Mouse (Mus musculus): ENCODE data around the gene Rgcc. TPM values are rescaled to one million over a fixed set of nuclear protein-coding genes. Genes with fewer than 3 reads are reported as not detected.

Gene Rgcc
- polyA plus RNA-seq (2015; fragmentation: Nextera tagmentation; extraction: Ambion mirVana) = 65.4 and 70.2 TPM in 2 replicates

DNA sequence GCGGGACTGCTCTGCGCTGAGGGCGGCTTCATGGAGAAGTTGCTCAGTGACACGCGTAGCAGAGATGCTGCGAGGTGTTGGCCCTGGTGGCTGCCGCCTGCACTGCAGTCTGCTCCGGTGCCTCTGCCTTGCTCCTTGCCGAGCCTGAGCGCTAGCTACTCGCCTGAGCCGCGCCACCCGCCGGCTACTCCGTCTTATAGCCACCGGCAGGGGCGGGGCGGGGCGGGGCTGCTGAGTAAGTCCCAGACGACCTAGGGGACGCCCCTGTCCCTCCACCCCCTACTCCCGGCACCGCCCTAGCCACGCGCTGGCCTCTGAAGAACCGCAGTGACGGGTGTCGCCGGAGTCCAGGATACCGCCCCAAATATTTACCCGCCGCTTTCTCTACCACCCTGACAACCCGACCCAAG lies at the start of gene Rgcc:
TSS of gene Rgcc (minus strand) at position 180 of the 410 bp plus-strand sequence.
- no peaks in the 10 kb centered on the region for H3K36me3 ChIP-seq
- peak within 1 kb of the TSS; percentile 59 for H3K4me3 ChIP-seq
- H3K4me2 ChIP-seq = peak within 1 kb of the TSS; percentile 95
- 0 out of 2 replicates have a peak within 1 kb of the TSS, but pooled peaks have one; percentile 61 for H3K27ac ChIP-seq
- H3K4me1 ChIP-seq = peaks cover 19% of the 10 kb centered on the region
- H3K9me3 ChIP-seq = no peaks in the 10 kb centered on the region
- H3K27me3 ChIP-seq = peaks cover 6% of the 10 kb centered on the region
- H3K9ac ChIP-seq = peak within 1 kb of the TSS; percentile 55
- ATAC-seq (ENCODE audit: insufficient number of reproducible peaks, low FRiP score, low TSS enrichment, low read depth) = peak; percentile 92
- WGBS = 1% methylated on average over 34 of the region's 34 CpGs

DNA sequence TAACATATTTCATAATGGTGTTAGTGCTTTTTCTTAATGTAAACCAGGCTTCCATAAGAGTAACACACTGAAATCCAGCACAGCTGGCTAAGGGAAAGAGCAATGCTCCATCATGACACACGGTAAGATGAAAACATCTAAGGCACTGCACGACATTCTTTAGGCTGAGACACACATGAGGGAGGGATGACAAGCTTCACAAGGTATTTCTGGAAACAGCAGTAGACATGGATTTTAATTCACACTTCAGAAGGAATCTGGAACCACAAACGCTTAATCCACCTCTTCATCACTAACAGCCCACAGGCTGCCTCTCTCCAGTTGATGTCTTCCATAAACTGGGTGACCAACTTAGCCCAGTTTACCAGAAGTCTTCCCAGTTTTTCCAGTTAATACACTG lies 44.9 kb upstream of the Rgcc start:
- Histone ChIP-seq H3K9ac (no peak overlapping the region), H3K27me3 (no peaks in the 10 kb centered on the region), H3K4me2 (no peak overlapping the region), H3K9me3 (no peaks in the 10 kb centered on the region), H3K36me3 (peaks cover 52% of the 10 kb centered on the region), H3K4me1 (no peaks in the 10 kb centered on the region), H3K27ac (no peak overlapping the region), H3K4me3 (no peak overlapping the region)
- 68% methylated on average over 3 of the region's 3 CpGs for WGBS
- no peak for ATAC-seq (ENCODE audit: insufficient number of reproducible peaks, low FRiP score, low TSS enrichment, low read depth)

DNA sequence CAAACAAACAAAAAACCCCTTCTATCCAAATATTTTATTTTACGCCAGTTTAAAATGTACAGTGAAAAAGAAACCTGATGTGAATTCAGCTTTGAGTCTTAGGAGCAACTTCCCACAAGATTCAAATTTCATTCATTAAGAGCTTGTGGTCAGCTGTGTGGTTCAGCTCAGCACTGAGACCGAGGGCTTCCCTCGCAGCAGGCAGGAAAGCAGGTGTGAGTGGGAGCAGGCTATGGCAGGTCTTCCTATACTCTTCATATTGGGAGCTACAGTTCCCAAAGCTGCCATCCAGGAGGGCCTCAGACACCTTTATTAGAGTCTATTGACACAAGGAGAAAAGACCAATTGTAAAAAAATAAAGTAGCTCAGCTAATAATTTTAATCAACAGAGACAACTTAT lies 34.2 kb upstream of the Rgcc start:
- no peak overlapping the region for H3K4me2 ChIP-seq
- H3K9ac ChIP-seq = no peak overlapping the region
- WGBS = 74% methylated on average over 3 of the region's 3 CpGs
- no peak overlapping the region for H3K27ac ChIP-seq
- H3K9me3 ChIP-seq = no peaks in the 10 kb centered on the region
- H3K27me3 ChIP-seq = no peaks in the 10 kb centered on the region
- peaks cover 4% of the 10 kb centered on the region; the same call in 1 of the 2 replicates for H3K4me1 ChIP-seq
- H3K36me3 ChIP-seq = peaks cover 44% of the 10 kb centered on the region
- no peak for ATAC-seq (ENCODE audit: insufficient number of reproducible peaks, low FRiP score, low TSS enrichment, low read depth)
- no peak overlapping the region for H3K4me3 ChIP-seq

DNA sequence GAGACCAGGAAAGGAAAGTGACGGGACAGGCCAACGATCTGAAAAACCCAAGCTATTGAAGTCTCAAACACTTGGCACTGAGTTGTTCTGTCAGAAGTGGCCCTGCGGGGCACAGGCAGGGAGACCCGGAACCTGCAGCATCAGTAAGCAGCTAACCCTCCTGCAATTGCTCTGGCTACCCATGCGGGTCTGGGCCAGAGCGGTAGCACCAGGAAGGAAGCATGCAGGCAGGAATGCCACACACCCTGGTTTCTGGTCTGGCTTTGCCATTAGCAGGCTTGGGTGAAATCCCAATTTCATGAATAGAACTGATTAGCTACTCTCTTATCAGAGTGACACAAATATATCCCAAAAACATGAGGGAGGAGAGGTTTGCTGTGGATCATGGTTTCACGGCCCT lies 30.5 kb upstream of the Rgcc start:
- Histone ChIP-seq H3K4me3 (no peak overlapping the region), H3K27ac (peak overlapping the region; percentile 5; the same call in 1 of the 2 replicates), H3K9me3 (no peaks in the 10 kb centered on the region), H3K4me1 (peaks cover 4% of the 10 kb centered on the region; the same call in 1 of the 2 replicates), H3K27me3 (no peaks in the 10 kb centered on the region), H3K36me3 (peaks cover 20% of the 10 kb centered on the region), H3K9ac (no peak overlapping the region), H3K4me2 (no peak overlapping the region)
- WGBS = 66% methylated on average over 7 of the region's 7 CpGs
- no peak for ATAC-seq (ENCODE audit: insufficient number of reproducible peaks, low FRiP score, low TSS enrichment, low read depth)

DNA sequence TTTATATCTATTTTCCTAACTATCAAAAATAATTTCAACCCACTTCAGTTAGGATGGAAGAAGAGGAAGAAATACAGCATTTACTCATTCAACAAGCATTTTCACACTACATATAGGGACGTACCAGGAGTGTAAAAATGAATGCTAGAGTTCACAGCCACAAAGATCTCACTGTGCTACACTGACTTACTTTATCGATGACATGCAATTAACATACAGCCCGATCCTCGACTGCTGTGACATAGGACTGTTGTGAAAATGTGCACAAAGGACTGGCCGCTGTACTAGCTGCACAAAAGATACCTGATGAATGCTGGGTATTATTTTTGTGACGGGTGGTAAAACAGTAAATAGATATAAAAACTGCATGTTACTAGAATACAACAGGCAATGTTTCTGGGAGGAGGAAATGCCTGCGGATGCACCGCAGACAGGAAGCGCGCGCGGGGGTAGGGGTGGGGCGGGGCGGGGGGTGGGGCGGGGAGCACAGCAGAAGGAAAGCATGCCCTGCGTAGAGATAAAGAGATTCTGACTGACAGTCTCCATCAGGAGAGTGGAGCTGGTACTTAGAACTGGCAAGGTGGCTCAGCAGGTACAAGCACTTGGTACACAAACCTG lies 29.6 kb upstream of the Rgcc start:
- H3K27ac ChIP-seq = no peak overlapping the region
- no peak for ATAC-seq (ENCODE audit: insufficient number of reproducible peaks, low FRiP score, low TSS enrichment, low read depth)
- peaks cover 12% of the 10 kb centered on the region for H3K36me3 ChIP-seq
- WGBS = 58% methylated on average over 16 of the region's 16 CpGs
- no peaks in the 10 kb centered on the region for H3K9me3 ChIP-seq
- H3K4me3 ChIP-seq = no peak overlapping the region
- H3K9ac ChIP-seq = no peak overlapping the region
- H3K4me1 ChIP-seq = peaks cover 4% of the 10 kb centered on the region; the same call in 1 of the 2 replicates
- H3K27me3 ChIP-seq = no peaks in the 10 kb centered on the region
- no peak overlapping the region for H3K4me2 ChIP-seq

DNA sequence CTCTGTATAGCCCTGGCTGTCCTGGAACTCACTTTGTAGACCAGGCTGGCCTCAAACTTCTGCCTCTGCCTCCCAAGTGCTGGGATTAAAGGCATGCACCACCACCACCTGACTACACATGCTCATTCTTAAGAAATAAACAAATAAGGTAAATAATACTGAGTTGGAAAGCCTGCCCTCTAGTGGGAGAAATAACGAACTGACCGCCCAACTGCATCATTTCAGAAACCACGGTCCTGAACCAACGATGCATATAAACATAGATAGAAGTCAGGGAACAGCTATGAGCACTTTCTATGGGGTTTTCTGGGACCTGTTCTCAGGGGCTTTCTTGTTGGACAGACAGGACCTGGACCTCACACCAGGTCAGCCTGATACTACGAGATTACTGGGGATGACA lies 25.6 kb upstream of the Rgcc start:
- no peak overlapping the region for H3K4me2 ChIP-seq
- 23% methylated on average over 5 of the region's 5 CpGs for WGBS
- H3K9ac ChIP-seq = no peak overlapping the region
- no peak overlapping the region for H3K4me3 ChIP-seq
- peaks cover 3% of the 10 kb centered on the region; the same call in 1 of the 2 replicates for H3K9me3 ChIP-seq
- no peak for ATAC-seq (ENCODE audit: insufficient number of reproducible peaks, low FRiP score, low TSS enrichment, low read depth)
- H3K27me3 ChIP-seq = no peaks in the 10 kb centered on the region
- no peaks in the 10 kb centered on the region for H3K36me3 ChIP-seq
- no peak overlapping the region for H3K27ac ChIP-seq
- H3K4me1 ChIP-seq = peaks cover 3% of the 10 kb centered on the region; the same call in 1 of the 2 replicates

DNA sequence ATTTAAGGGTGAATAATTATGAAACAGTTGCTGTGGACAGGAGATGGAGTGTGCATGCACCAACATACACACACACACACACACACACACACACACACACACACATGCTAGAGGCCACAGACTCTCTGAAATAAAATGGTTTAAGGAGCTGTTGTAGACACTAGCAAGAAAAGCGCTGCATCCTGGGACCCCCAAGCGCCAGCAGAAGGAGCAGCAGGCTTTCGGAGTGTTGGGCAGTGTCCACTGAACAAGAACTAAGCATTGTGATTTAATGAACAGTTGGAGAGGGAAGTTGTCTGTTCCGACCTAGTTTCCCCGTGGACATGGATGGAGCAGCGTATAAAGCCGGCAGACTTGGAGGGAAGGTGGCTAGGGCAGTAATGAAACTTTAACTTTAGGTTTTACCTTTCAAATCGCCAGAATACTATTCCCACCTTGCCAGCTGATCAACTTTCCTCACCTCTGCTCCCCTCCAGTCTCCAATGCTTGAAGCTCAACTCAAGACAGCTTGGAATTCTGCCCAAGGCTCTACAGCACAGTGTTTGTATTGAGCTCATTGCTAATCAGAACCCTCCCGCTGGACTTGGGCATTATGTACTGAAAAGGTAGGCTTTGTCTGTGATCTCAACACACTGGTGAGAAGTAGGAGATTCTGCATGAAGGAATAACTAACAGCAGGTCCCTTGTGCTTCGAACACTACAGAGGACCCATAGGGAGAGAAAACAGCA lies 22.8 kb upstream of the Rgcc start:
- H3K27me3 ChIP-seq = no peaks in the 10 kb centered on the region
- WGBS = 72% methylated on average over 10 of the region's 10 CpGs

DNA sequence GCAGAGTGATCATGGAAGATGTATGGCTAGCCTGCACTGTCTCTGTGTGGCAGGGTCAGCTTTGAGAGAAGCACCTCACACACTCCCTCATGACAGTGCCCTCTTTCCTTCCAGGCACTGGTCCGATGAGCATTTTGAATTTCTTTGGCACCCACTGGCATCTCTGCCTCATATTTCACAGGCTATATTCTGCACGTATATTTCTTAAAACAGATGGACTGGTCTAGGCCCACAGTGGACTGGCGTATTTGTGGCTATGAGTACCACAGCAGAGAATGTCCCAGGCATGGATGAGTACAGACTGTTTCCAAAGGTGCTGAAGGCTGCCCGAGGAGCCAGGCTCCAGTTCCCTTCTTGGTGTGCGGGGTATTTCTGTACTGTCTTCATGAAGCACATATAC lies 20.4 kb upstream of the Rgcc start:
- no peak for ATAC-seq (ENCODE audit: insufficient number of reproducible peaks, low FRiP score, low TSS enrichment, low read depth)
- H3K4me2 ChIP-seq = no peak overlapping the region
- no peak overlapping the region for H3K4me3 ChIP-seq
- WGBS = 80% methylated on average over 5 of the region's 5 CpGs
- no peaks in the 10 kb centered on the region for H3K27me3 ChIP-seq
- peaks cover 3% of the 10 kb centered on the region; the same call in 1 of the 2 replicates for H3K9me3 ChIP-seq
- no peak overlapping the region for H3K9ac ChIP-seq
- no peaks in the 10 kb centered on the region for H3K36me3 ChIP-seq
- H3K4me1 ChIP-seq = 0 out of 2 replicates have a peak, but pooled peaks cover 2% of the 10 kb centered on the region
- H3K27ac ChIP-seq = no peak overlapping the region

More for the DNA sequence above, 22.8 kb upstream of the Rgcc start:
- no peaks in the 10 kb centered on the region for H3K4me1 ChIP-seq
- peaks cover 3% of the 10 kb centered on the region; the same call in 1 of the 2 replicates for H3K9me3 ChIP-seq
- H3K4me3 ChIP-seq = no peak overlapping the region
- H3K36me3 ChIP-seq = no peaks in the 10 kb centered on the region
- no peak for ATAC-seq (ENCODE audit: insufficient number of reproducible peaks, low FRiP score, low TSS enrichment, low read depth)
- H3K9ac ChIP-seq = no peak overlapping the region
- no peak overlapping the region for H3K4me2 ChIP-seq
- H3K27ac ChIP-seq = no peak overlapping the region

DNA sequence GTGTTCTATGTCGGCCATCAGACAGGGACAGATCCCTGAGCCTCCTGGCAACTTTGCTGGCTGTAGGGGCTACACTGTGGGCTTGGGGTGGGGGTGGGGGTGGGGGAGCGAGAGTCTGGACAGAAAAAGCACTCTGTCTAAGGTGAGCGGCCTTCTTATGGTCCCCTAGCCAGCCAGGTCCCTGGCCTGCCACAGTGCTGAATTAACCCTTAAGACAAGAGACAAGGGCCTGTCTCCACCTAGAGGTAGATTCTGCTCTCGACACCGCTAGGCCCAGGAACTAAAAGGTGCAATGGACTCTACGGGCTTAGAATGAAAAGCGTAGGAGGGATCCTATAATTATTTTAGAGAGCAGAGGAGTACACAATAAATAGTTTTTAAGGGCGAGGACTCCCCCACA lies 19.7 kb upstream of the Rgcc start:
- WGBS = 27% methylated on average over 8 of the region's 8 CpGs
- Histone ChIP-seq H3K9ac (no peak overlapping the region), H3K36me3 (no peaks in the 10 kb centered on the region), H3K27me3 (no peaks in the 10 kb centered on the region), H3K9me3 (peaks cover 3% of the 10 kb centered on the region; the same call in 1 of the 2 replicates), H3K27ac (no peak overlapping the region), H3K4me2 (no peak overlapping the region), H3K4me1 (0 out of 2 replicates have a peak, but pooled peaks cover 2% of the 10 kb centered on the region), H3K4me3 (no peak overlapping the region)
- ATAC-seq (ENCODE audit: insufficient number of reproducible peaks, low FRiP score, low TSS enrichment, low read depth) = no peak

DNA sequence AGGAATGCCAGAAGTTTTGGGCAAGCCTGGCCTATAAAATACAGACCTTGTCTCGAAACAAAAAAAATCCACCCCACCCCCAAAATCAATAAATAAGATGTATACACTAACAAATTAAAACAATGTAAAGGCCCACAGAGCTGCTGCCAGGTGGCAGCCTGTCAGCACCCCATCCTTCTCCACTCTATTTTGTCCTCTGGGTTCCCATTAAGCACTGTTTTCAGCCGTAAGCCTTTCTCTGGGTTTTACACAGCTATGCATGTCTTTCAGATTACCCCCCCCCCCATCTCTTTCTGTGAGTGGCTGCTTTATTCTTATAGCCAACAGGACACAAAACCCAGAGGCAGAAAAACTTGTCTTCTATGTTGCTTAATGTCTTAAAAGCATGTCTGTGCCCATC lies 16.2 kb upstream of the Rgcc start:
- Histone ChIP-seq H3K36me3 (no peaks in the 10 kb centered on the region), H3K4me3 (no peak overlapping the region), H3K9me3 (no peaks in the 10 kb centered on the region), H3K9ac (no peak overlapping the region), H3K27me3 (no peaks in the 10 kb centered on the region), H3K27ac (no peak overlapping the region), H3K4me2 (no peak overlapping the region), H3K4me1 (peaks cover 8% of the 10 kb centered on the region; the same call in 1 of the 2 replicates)
- no peak for ATAC-seq (ENCODE audit: insufficient number of reproducible peaks, low FRiP score, low TSS enrichment, low read depth)
- 37% methylated on average over 2 of the region's 2 CpGs for WGBS

DNA sequence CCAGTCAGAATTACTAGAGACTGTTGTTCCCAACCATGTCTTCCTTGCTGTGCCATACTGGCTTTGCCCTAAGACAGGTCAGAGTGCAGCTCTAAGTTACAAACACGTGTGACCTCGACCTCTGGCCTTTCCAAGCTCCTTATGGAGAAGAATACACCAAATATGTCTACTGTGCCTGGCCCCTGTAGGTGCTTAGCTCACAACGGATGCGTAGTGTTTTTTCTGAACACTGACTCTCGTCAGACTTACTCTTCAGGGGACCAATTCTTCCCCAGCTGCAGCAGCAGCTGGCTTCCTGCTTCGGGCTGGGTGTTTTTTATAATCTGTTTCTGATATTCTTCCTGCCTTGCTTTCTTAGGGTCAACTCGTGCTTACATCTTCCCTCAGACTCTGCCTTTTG lies 14.4 kb upstream of the Rgcc start:
- ATAC-seq (ENCODE audit: insufficient number of reproducible peaks, low FRiP score, low TSS enrichment, low read depth) = no peak
- no peaks in the 10 kb centered on the region for H3K36me3 ChIP-seq
- no peak overlapping the region for H3K4me3 ChIP-seq
- peaks cover 11% of the 10 kb centered on the region; the same call in 1 of the 2 replicates for H3K4me1 ChIP-seq
- H3K27me3 ChIP-seq = no peaks in the 10 kb centered on the region
- WGBS = 45% methylated on average over 7 of the region's 7 CpGs
- H3K9me3 ChIP-seq = no peaks in the 10 kb centered on the region
- H3K4me2 ChIP-seq = no peak overlapping the region
- no peak overlapping the region for H3K9ac ChIP-seq
- H3K27ac ChIP-seq = no peak overlapping the region

Measured in limb, embryonic 15.5 days (tissue).